Mouse (Mus musculus) liver, adult 2 months (tissue): ENCODE data around the gene Ankrd31.

Source experiments
- CTCF ChIP-seq: fragments of 200-500 bp; IDR thresholded peaks from 2 replicates; pipeline ENCODE4 v1.5.1; 2011; ENCODE audit warnings: low read depth, low read length, control low read depth
- POLR2A ChIP-seq: fragments of 200-500 bp; IDR thresholded peaks from 2 replicates; pipeline ENCODE4 v1.6.1; 2011; ENCODE audit warnings: low read length, control low read depth; ENCODE audit not compliant: insufficient read depth; ENCODE audit errors: extremely low read depth

DNA sequence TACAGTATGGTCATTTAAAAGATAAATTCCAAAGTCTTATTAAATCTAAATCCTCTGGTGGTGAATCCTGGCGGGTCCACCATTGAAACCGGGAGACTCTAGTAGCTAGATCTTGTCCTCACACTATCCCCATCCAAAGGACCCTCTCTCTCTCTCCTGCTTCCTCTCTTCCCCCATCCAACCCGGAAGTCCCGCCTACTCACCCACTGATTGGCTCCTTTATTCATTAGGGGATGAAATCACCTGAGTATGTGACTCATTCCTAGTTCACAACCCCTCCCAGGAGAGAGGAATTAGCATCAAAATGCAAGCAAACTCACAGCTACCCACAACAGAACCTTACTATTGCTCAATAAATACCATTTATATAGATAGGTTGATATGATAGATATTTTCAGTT lies 122.7 kb downstream of the Ankrd31 start:
- TF ChIP-seq POLR2A = no peak
- TF ChIP-seq CTCF = no peak
